In the genomic region with DNA sequence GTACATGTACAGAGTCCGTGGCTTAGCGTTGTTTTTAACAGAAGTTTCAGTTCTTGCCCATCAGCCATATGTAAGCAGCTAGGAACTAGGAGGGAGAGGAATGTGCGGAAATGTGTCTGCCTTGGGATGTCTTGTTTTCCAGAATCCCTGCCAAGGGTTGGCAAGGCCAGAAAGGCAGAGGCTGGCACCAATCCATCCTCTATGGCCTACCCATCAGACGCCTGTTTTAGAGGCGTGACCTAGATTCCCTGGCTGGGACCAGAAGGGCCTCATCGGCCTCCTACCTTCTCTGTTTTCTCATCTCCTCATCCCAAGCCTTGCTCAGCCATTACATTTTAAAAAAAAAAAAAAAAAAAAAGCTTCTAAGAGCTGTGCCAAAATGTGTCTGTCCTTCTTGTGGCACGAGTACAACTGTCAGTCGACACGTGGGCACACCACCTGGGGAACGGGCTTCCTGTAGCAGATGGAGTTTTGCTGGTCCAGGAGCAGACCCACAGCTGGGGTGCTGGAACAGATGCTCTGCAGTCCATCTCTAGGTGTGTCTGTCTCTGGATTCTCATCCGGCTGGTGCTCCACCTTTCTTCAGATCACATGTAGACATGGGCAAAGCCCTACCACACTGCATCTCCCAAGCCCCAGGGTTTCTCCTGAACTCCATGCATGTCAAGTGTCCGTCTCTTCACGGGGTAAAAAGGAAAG, we compare ENCODE assay signal across 8 mouse cellular contexts.
A peak's percentile ranks its signal among the peaks of the same experiment; 100 is the strongest.
DNase-seq lines count a peak whose midpoint lies in the region; ATAC-seq and TF ChIP-seq lines count a peak whose summit lies in the region.
"Had no signal": no experiment of that assay in that cellular context is flagged by ENCODE, and none has a peak within 500 bp of the region (broad histone marks: within the 10 kb centered on the region; RNA-seq: fewer than 3 reads in every experiment).

No protein-coding gene starts in this region.

- DNase-seq in lung, embryonic 14.5 days: peak; percentile 33
- DNase-seq in lung, adult 2 months: no peak
- peak; percentile 96 for DNase-seq in cerebellum, adult 11-12 months
- DNase-seq in gastrocnemius, postnatal 10 days: peak; percentile 37
- DNase-seq in layer of hippocampus, postnatal 25 days (ENCODE audit: extremely low spot score in 1 of 2, low spot score in 1 of 2): no peak
- no peak for DNase-seq in layer of hippocampus, adult 9-10 months (ENCODE audit: low spot score)
- DNase-seq: thymus, postnatal 36 days had no signal

- no peak for TF ChIP-seq POLR2A in lung, adult 2 months (IDR thresholded peaks at IDR 0.05; ENCODE audit: borderline replicate concordance, extremely low read depth, low read depth, low read length)

- 81% methylated on average over 13 of the region's 13 CpGs for WGBS in lung, embryonic 14.5 days
- WGBS in lung, adult 2 months: 59% methylated on average over 13 of the region's 13 CpGs
- WGBS in neural tube, embryonic 14.5 days: 78% methylated on average over 13 of the region's 13 CpGs

- no peaks in the 10 kb centered on the region for H3K9me3 ChIP-seq in lung, embryonic 14.5 days (ENCODE audit: low read depth, low read length)
- no peaks in the 10 kb centered on the region for H3K9me3 ChIP-seq in neural tube, embryonic 14.5 days (ENCODE audit: control insufficient read depth, low read length)

- no peak overlapping the region for H3K27ac ChIP-seq in lung, embryonic 14.5 days (ENCODE audit: low read depth)
- H3K27ac ChIP-seq in neural tube, embryonic 14.5 days (ENCODE audit: low read depth, low read length): no peak overlapping the region

- no peak overlapping the region for H3K4me3 ChIP-seq in lung, embryonic 14.5 days (ENCODE audit: low read depth, low read length)
- H3K4me3 ChIP-seq in lung, adult 2 months (replicated peaks; ENCODE audit: extremely low read depth, low read depth, low read length): no peak overlapping the region
- no peak overlapping the region for H3K4me3 ChIP-seq in neural tube, embryonic 14.5 days (ENCODE audit: low read depth, low read length)

- H3K4me2 ChIP-seq in lung, embryonic 14.5 days: no peak overlapping the region
- H3K4me2 ChIP-seq in neural tube, embryonic 14.5 days (ENCODE audit: low read depth, low read length): no peak overlapping the region

- H3K9ac ChIP-seq in lung, embryonic 14.5 days: no peak overlapping the region
- no peak overlapping the region for H3K9ac ChIP-seq in neural tube, embryonic 14.5 days (replicated peaks; ENCODE audit: low read depth, low read length)

- no peak for TF ChIP-seq CTCF in lung, embryonic 14.5 days (IDR thresholded peaks at IDR 0.05; ENCODE audit: low read depth)
- TF ChIP-seq CTCF in lung, adult 2 months (IDR thresholded peaks at IDR 0.05; ENCODE audit: insufficient read depth, low read length): no peak

- H3K36me3 ChIP-seq in lung, embryonic 14.5 days (ENCODE audit: insufficient read depth): no peaks in the 10 kb centered on the region
- H3K36me3 ChIP-seq in neural tube, embryonic 14.5 days (ENCODE audit: control insufficient read depth, insufficient read depth, low read length): no peaks in the 10 kb centered on the region

- no peaks in the 10 kb centered on the region for H3K4me1 ChIP-seq in lung, embryonic 14.5 days (ENCODE audit: insufficient read depth)
- H3K4me1 ChIP-seq in lung, adult 2 months (ENCODE audit: control insufficient read depth, insufficient read depth, low read length): no peaks in the 10 kb centered on the region
- H3K4me1 ChIP-seq in neural tube, embryonic 14.5 days (ENCODE audit: control insufficient read depth, insufficient read depth, low read length): peaks cover 2% of the 10 kb centered on the region; the same call in 1 of the 2 replicates

- no peaks in the 10 kb centered on the region for H3K27me3 ChIP-seq in lung, embryonic 14.5 days (ENCODE audit: insufficient read depth, low read length)
- H3K27me3 ChIP-seq in neural tube, embryonic 14.5 days (ENCODE audit: control insufficient read depth, insufficient read depth, low read length): no peaks in the 10 kb centered on the region

- ATAC-seq in lung, embryonic 14.5 days (ENCODE audit: insufficient read depth): peak; percentile 35; the same call in 1 of the 2 replicates
- ATAC-seq in neural tube, embryonic 14.5 days (ENCODE audit: low read depth): peak; percentile 48; the same call in 1 of the 2 replicates

Comparison
In these comparisons a context has a peak if more than half of its experiments do, and no peak if none do; other contexts are left out.
1. DNase-seq: peak in lung, embryonic 14.5 days (single experiment), cerebellum, adult 11-12 months (single experiment) and gastrocnemius, postnatal 10 days (single experiment); none in lung, adult 2 months (single experiment), layer of hippocampus, postnatal 25 days (0 of 2) and layer of hippocampus, adult 9-10 months (single experiment).